Mouse (Mus musculus) intestine, postnatal 0 days (tissue): ENCODE results near the gene Sirt1. TPM values are rescaled to one million over a fixed set of nuclear protein-coding genes. Genes with fewer than 3 reads are reported as not detected.
"Not testable (repeated sequence)": the region's sequence is repeated elsewhere in the genome, so short reads cannot be mapped to it uniquely, and the experiment has no call there.

Experiments used
- ATAC-seq: fragments of 200-750 bp; cut with Nextera tagmentation; 2 replicates; pipeline ENCODE4 v1.8.0; 2017; ENCODE audit warnings: mild to moderate bottlenecking, moderate TSS enrichment, moderate library complexity
- H3K27ac ChIP-seq: fragments of 300-500 bp; sonication (generic); 2 replicates; pipeline ENCODE4 v1.5.1; 2014; ENCODE audit warnings: mild to moderate bottlenecking, low read depth, low read length, moderate library complexity
- H3K27me3 ChIP-seq: fragments of 300-500 bp; sonication (generic); replicated peaks from 2 replicates; pipeline ENCODE4 v1.6.1; 2014; ENCODE audit warnings: low read length, mixed read lengths; ENCODE audit not compliant: control insufficient read depth, insufficient read depth
- H3K36me3 ChIP-seq: fragments of 300-500 bp; sonication (generic); 2 replicates; pipeline ENCODE4 v1.6.1; 2014; ENCODE audit warnings: mild to moderate bottlenecking, moderate library complexity; ENCODE audit not compliant: control insufficient read depth, insufficient read depth
- H3K4me1 ChIP-seq: fragments of 300-500 bp; sonication (generic); replicated peaks from 2 replicates; pipeline ENCODE4 v1.6.1; 2014; ENCODE audit warnings: antibody characterized with exemption, low read length, mixed read lengths; ENCODE audit not compliant: control insufficient read depth, insufficient read depth
- H3K4me2 ChIP-seq: fragments of 300-500 bp; sonication (generic); replicated peaks from 2 replicates; pipeline ENCODE4 v1.6.1; 2014; ENCODE audit warnings: low read depth, mild to moderate bottlenecking, moderate library complexity
- H3K4me3 ChIP-seq: fragments of 300-500 bp; sonication (generic); 2 replicates; pipeline ENCODE4 v1.5.1; 2014; ENCODE audit warnings: low read depth, low read length
- H3K9ac ChIP-seq: fragments of 300-500 bp; sonication (generic); 2 replicates; pipeline ENCODE4 v1.6.1; 2014; ENCODE audit warnings: mild to moderate bottlenecking, low read depth, low read length
- H3K9me3 ChIP-seq: fragments of 300-500 bp; sonication (generic); 2 replicates; pipeline ENCODE4 v1.6.1; 2016; ENCODE audit warnings: mixed run types; ENCODE audit not compliant: control insufficient read depth
- CTCF ChIP-seq: sonication (generic); IDR thresholded peaks from 2 replicates; pipeline ENCODE4 v1.5.1; 2016; ENCODE audit warnings: low read depth, mild to moderate bottlenecking, control low read depth, antibody characterized with exemption, moderate library complexity
- WGBS: fragments of 180-500 bp; shearing (Covaris S2); extraction: QIAGEN DNeasy Blood & Tissue Kit; methylation state at CpG from one replicate; pipeline ENCODE4 v1.1.7; 2014; 5-methylcytosine and 5-hydroxymethylcytosine counted together
- polyA plus RNA-seq: library from polyadenylated mRNA; unstranded; fragments of >200 nt; fragmentation: Nextera tagmentation; extraction: Ambion mirVana; gene quantifications from 2 replicates; pipeline ENCODE4 v1.2.1, GENCODE M21; 2015

Gene Sirt1
- polyA plus RNA-seq, 1 experiment from 2014 or later = 3.9 TPM

- H3K36me3 ChIP-seq = no peaks in the 10 kb centered on the region
- no peaks in the 10 kb centered on the region for H3K4me1 ChIP-seq
- no peak overlapping the region for H3K4me2 ChIP-seq
- H3K27me3 ChIP-seq = no peaks in the 10 kb centered on the region
- H3K9me3 ChIP-seq = no peaks in the 10 kb centered on the region
- no peak for ATAC-seq
- no peak overlapping the region for H3K27ac ChIP-seq
- 93% methylated on average over 10 of the region's 10 CpGs for WGBS
- H3K9ac ChIP-seq = no peak overlapping the region
- TF ChIP-seq CTCF = no peak
- no peak overlapping the region for H3K4me3 ChIP-seq
These were observed 15.5 kb upstream of the Sirt1 start for GRCm38 (mm10) chr10:63396963-63397362.

- no peak overlapping the region for H3K9ac ChIP-seq
- H3K4me2 ChIP-seq = no peak overlapping the region
- WGBS = 71% methylated on average over 4 of the region's 4 CpGs
- H3K4me1 ChIP-seq = no peaks in the 10 kb centered on the region
- no peak overlapping the region for H3K4me3 ChIP-seq
- no peak for ATAC-seq
- H3K27me3 ChIP-seq = no peaks in the 10 kb centered on the region
- H3K9me3 ChIP-seq = no peaks in the 10 kb centered on the region
- H3K27ac ChIP-seq = no peak overlapping the region
- no peak for TF ChIP-seq CTCF
- H3K36me3 ChIP-seq = no peaks in the 10 kb centered on the region
These were observed 7.4 kb upstream of the Sirt1 start for GRCm38 (mm10) chr10:63388948-63389347.

GRCm38 (mm10) chr10:63386991-63387390 is 5.5 kb upstream of the Sirt1 start:
- Histone ChIP-seq H3K36me3 (no peaks in the 10 kb centered on the region), H3K9me3 (no peaks in the 10 kb centered on the region), H3K4me3 (peak overlapping the region; percentile 56), H3K9ac (peak overlapping the region; percentile 32; the same call in 1 of the 2 replicates), H3K4me1 (no peaks in the 10 kb centered on the region), H3K27ac (no peak overlapping the region), H3K4me2 (peak overlapping the region; percentile 80), H3K27me3 (no peaks in the 10 kb centered on the region)
- no peak for ATAC-seq
- WGBS = 3% methylated on average over 10 of the region's 10 CpGs
- TF ChIP-seq CTCF = no peak

- WGBS = under 1% methylated on average over 19 of the region's 19 CpGs
These were observed 4.9 kb upstream of the Sirt1 start for GRCm38 (mm10) chr10:63386444-63386843.

GRCm38 (mm10) chr10:63385897-63386296 is 4.4 kb upstream of the Sirt1 start:
- ATAC-seq, H3K4me1 ChIP-seq, H3K9ac ChIP-seq, H3K27ac ChIP-seq, H3K36me3 ChIP-seq, H3K9me3 ChIP-seq, H3K27me3 ChIP-seq: not testable (repeated sequence)
- peak overlapping the region; percentile 80 for H3K4me2 ChIP-seq
- H3K4me3 ChIP-seq = peak overlapping the region; percentile 56
- 29% methylated on average over 5 of the region's 5 CpGs for WGBS

More at GRCm38 (mm10) chr10:63386444-63386843, 4.9 kb upstream of the Sirt1 start:
- no peak for TF ChIP-seq CTCF
- H3K4me1 ChIP-seq = no peaks in the 10 kb centered on the region
- H3K27me3 ChIP-seq = no peaks in the 10 kb centered on the region
- H3K27ac ChIP-seq = no peak overlapping the region
- H3K4me3 ChIP-seq = peak overlapping the region; percentile 56
- ATAC-seq = peak; percentile 47; the same call in 1 of the 2 replicates
- peak overlapping the region; percentile 80 for H3K4me2 ChIP-seq
- H3K36me3 ChIP-seq = no peaks in the 10 kb centered on the region
- H3K9ac ChIP-seq = peak overlapping the region; percentile 32; the same call in 1 of the 2 replicates
- no peaks in the 10 kb centered on the region for H3K9me3 ChIP-seq

GRCm38 (mm10) chr10:63382372-63383279 is 1.1 kb upstream of the Sirt1 start, which contains the start of gene Dnajc12:
Dnajc12 (plus strand) TSS chr10:63382443.
- Histone ChIP-seq H3K36me3 (no peaks in the 10 kb centered on the region), H3K4me3 (peak within 1 kb of the TSS; percentile 61), H3K9ac (peak within 1 kb of the TSS; percentile 64), H3K27me3 (no peaks in the 10 kb centered on the region), H3K9me3 (no peaks in the 10 kb centered on the region), H3K27ac (no peak within 1 kb of the TSS), H3K4me1 (no peaks in the 10 kb centered on the region), H3K4me2 (peak within 1 kb of the TSS; percentile 89)
- peak; percentile 88 for TF ChIP-seq CTCF
- 1% methylated on average over 28 of the region's 28 CpGs for WGBS
- ATAC-seq = peak; percentile 95
